Mouse (Mus musculus): Measurements from ENCODE around the gene Ferd3l.
A peak's percentile ranks its signal among the peaks of the same experiment; 100 is the strongest.

Ferd3l gene

DNA sequence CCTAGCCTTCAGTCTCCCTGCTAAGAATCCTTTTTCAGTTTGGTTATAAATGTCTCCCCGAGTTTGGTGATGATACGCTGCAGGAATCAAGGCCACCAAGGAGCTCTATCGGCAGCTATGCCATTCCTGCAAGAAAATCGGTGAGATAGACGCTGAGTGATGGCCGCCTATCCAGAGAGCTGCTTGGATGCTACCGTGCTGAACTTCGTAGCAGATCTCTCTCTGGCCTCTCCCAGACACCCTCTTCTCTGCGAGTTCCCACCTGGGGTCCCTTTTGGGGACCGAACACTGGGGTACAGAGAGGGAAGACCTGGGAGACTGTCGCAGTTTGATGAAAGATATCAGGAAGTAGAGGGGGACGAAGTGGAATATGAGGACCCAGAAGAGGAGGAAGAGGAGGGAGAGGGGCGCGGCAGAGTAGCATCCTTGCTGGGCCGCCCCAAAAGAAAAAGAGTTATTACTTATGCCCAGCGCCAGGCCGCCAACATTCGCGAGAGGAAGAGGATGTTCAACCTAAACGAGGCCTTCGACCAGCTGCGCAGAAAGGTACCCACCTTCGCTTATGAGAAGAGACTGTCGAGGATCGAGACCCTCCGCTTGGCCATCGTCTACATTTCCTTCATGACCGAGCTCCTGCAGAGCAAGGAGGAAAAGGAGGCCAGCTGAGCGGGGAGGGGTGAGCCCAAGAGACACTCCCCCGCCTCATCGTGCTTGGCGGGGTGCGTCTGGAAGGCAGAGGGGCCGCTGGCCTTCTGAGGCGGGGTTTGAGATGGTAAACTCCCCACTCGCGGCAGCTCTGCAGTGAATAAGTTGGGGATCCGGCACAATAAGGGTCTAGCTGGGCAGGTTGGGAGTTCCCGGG is at the start of gene Ferd3l:
Gene Ferd3l (plus strand): TSS at position 95 of the 862 bp plus-strand sequence.
- DNase-seq (ENCODE audit: low spot score): no peak

DNA sequence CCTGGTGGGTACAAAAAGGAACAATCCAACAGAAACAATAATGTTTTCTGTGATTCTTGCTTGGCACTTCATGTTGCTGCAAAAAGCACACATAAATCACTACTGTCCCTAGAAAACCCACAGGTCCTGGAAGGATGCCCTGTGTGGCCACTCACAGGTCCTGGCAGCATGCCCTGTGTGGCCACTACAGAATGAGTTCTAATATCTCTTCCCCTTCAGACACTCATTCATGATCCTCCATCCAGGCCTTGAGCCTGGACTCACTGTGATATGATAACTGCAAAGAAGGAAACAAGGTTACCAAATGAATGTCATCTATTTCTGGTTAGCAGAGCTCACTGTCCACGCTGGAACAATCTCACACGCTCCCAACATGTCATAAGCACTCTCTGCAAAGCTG is 34.3 kb upstream of the Ferd3l start:
- DNase-seq (ENCODE audit: low spot score): peak; percentile 65

DNA sequence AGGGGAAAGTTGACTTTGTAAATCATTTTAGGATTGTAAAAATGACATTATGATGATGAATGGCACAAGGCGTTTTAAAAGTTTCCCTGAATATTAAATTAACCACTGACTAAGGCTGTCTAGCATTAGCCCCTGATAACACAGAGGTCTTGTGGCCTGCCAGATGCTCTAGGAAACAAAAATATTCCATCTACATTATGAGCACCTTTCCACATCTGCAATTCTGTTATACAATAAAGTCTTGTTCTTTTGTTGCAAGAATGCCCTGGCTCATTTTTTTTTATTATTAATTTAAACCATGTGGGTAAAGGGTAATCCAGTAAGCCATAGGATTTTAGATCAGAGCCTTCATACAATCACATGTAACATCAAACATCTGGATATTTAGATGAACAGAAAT is 33.6 kb upstream of the Ferd3l start:
- no peak for DNase-seq (ENCODE audit: low spot score)

DNA sequence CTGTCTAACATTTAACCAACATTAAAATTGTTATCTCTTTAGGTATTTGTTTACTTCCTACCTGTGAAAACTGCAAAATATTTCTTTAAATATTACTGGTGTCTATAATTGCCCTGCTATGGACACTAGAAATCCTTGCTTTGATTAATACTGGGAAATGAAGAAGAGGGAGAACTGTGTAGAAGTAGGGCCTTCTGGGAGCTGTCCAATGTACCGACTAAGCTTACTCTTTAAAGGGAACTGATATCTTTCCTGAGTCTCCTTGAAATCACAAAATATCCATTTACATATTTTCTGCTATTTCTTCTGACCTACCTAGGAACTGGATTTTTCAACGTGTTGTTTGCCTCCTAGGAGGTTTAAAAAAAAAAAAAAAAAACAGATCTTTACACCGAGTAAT is 1.5 kb upstream of the Ferd3l start:
- peak; percentile 13 for DNase-seq (ENCODE audit: low spot score)

DNA sequence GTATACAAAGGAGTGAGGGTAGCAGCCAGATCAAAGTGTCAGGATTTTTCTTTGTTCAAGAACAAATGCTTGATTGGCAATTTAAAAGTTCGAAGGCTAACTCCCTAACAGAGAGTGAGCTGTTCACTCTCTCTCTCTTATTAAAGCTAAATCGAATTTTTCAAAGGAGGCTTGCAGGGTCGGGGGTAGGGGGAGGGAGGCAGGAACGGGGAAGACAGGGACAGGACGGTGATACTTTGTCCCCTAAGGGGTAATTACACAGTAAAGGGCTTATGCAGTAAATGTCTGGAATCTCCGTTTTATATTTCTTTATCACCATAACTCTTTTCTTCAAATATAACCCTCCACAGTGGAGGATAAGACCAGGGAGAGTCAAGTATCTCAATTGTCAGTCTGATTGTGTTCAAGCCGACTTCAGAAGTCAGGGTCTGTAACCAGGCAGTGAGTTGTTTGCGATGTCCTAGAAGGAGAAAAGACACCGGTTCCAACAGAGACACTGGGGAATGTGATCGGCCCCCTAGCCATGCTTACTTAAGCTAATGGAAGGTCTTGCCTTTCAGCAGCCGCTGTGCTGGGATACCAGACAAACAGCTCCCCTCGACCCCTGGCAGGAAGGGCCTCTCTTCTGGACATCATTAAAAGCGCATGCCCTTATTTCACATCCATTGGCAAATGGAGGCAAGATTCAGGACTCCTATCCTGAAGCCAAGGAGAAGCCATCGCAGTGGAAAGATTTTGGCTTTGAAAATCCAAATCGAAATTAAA is 709 bp upstream of the Ferd3l start:
- no peak for DNase-seq (ENCODE audit: low spot score)

DNA sequence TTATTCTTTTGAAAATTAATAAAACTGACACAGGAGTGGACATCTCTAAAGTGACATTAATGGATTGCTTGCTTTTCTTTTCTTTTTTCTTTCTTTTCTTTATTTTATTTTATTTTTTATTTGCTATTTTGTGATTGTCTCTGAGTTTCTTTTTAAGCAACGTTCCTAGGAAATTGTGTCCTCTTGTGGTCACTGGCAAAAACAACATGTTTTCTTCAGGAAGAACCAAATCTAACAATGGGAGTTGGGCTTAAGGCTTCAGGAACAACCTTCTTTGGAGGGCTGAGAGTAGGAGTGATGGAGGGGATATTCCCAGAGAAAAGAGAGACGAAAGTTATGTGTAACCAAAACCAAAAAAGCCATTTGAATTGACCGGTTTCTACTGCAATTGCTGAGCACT is 24.6 kb downstream of the Ferd3l start:
- peak; percentile 32 for DNase-seq (ENCODE audit: low spot score)

DNA sequence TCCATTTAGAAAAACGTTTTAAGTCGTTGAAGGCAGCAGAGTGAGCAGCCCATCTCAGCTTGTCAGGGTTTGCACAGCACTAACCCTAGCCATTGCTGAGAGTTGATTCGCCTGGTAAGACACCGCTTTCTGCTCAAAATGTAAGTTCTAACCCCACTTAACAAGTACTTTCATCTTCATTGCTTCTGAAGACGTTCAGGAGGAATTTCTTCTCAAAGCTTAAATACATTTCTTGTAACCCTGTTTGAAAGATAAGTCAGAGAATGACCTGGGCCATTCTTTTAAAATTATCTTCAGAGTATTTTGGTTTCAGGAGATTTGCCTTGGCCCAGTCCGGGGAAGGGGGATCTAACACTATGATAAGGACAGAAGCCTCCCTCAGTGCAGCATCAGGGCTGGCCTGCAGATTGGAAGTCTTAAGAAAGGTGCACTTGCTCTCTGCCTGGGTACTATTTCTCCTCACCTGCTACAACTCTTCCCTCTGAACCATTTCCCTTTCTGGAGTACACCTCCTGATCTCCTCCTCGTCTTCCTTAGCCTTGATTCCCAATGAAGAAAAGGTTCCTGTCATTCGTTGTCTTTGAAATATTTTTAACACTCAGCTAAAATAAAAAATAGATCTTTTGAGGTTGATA is 26.8 kb downstream of the Ferd3l start:
- no peak for DNase-seq (ENCODE audit: low spot score)

DNA sequence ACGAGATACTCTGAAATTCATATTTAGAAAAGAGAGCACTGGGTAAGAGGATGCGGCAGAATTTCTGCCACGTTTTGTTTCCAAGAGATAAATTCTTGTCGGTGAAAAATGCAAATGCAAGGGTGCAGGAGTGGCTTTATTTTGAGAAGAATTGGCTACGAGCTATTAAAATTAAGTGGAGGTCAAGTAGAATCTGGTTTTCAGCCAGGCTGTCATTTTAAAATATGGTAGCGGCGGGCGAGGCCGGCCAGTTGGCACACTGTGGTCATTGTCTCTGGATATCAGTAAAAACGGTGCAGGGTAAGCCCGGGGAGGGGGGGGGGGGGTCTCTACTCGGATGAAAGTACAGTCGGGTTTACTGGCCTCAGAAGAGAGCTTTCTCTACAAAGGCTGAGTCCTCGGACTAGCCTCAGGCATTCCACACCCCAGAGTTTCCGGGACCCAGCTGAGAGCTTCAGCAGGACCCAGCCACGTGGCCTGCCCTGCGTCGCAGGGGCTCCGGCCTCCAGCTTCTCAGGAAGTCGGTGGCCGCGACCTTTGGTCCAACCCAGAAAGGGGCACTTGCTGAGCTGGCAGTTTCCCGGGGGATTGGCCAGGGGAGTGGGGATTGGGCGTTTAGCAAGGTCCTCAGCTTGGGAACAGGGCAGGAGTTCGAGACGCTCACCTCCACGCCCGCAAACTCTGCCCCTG is 27.5 kb downstream of the Ferd3l start:
- DNase-seq (ENCODE audit: low spot score): no peak

DNA sequence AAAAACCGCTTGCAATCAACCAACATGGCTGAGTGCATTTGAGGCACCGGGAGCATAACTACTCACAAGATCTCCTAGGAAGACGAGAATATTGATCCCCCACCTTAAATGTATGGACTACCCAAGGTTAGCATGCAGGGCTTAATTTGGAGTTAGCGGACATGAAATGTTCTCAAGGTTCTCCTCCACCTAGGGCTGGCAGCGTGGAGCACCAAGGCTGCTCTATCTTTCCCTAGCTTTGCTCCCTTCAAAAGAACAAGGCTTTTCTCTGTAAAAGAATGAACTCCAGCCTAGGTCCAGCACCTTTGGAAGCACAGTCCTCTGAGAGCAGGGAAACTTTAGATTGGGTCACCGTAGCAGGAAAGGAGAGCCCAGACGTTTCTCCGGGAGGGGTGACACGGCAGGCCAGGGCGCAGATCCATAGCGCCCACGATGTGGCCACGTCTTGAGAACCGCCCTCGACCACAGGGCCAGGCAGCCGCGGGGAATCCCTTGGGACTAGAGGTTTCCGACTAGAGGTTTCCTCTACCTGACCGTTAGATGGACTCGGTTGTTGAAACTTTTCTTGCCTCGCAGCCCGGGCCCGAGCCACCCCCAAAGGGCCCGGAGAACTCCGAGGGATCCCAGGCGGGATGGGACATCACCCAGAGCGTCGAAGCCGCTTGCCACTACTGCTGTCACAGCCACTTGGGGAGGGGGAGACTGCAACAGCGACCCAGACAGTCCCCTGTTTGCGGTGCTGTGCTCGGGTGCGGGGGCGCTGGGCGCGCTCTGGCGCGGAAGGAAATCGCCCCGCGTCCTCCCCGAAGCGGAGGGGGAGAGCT is 28.6 kb downstream of the Ferd3l start:
- DNase-seq (ENCODE audit: low spot score): peak; percentile 57

DNA sequence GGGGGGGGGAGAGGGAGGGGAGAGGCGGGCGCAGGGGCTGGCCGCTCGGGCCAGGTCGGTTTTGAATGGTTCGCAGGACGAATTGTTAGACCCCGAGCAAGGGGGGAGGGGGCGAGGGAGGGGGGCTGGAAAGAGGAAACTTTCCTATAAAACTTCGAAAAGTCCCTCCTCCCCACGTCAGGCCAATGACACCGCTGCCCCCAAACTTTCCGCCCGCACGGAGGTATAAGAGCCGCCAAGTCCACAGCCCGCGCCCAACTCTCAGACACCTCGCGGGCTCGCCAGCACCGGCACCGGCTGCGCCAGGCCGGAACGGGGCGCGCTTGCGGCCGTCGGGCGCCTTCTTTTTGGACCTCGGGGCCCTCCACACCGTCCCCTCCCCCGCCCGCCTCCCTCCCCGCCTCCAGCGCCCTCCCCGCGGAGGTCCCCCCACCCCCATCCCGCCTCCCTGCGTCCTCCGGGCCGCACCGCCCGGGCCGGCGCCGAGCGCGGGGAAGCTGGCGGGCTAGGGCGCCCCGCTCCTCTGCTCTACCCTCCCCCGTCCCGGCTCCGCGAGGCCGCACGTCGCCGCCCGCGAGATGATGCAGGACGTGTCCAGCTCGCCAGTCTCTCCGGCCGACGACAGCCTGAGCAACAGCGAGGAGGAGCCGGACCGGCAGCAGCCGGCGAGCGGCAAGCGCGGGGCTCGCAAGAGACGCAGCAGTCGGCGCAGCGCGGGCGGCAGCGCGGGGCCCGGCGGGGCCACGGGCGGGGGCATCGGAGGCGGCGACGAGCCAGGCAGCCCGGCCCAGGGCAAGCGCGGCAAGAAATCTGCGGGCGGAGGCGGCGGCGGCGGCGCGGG is 29.4 kb downstream of the Ferd3l start, which contains the start of gene Twist1:
Gene Twist1 (plus strand): TSS at position 272 of the 841 bp plus-strand sequence.
- peak; percentile 80 for DNase-seq (ENCODE audit: low spot score)

DNA sequence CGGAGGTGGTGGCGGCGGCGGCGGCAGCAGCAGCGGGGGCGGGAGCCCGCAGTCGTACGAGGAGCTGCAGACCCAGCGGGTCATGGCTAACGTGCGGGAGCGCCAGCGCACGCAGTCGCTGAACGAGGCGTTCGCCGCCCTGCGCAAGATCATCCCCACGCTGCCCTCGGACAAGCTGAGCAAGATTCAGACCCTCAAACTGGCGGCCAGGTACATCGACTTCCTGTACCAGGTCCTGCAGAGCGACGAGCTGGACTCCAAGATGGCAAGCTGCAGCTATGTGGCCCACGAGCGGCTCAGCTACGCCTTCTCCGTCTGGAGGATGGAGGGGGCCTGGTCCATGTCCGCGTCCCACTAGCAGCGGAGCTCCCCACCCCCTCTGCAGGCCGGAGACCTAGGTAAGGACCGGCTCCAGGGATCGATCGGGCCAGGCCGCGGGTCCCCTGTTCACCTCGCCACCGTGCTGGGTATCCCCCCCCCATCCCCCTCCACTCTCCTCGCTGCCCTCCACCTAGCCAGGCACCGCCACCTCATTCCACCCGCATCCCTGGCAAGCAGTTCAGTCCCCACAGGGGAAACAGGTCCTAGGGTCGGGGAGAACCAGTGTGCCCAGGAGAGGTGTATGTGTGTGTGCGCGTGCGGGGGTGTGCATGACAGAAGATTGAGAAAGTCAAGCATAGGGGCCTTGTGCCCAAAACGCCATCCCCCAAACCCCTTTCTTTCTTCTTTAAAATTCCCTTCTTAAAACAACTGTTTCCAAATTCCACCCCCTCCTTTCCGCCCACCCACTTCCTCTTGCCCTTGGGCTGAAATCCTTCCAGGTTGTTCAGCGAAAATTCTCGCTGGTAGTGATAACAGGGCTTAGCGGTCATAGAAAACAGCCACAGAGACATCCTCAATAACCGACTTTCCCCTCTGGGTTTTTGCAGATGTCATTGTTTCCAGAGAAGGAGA is 30.3 kb downstream of the Ferd3l start:
- DNase-seq (ENCODE audit: low spot score): peak; percentile 50

DNA sequence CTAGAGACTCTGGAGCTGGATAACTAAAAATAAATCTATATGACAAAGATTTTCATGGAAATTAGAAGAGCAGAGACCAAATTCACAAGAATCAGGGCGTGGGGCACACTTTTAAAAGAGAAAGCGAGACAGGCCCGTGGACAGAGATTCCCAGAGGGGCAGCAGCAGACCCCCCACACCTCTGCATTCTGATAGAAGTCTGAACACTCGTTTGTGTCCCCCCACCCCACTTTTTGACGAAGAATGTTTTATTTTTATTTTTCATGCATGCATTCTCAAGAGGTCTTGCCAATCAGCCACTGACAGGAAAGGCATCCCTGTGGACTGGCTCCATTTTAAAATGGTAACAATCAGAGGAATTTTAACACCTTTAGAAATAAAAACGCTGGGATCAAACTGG is 31.0 kb downstream of the Ferd3l start:
- no peak for DNase-seq (ENCODE audit: low spot score)

DNA sequence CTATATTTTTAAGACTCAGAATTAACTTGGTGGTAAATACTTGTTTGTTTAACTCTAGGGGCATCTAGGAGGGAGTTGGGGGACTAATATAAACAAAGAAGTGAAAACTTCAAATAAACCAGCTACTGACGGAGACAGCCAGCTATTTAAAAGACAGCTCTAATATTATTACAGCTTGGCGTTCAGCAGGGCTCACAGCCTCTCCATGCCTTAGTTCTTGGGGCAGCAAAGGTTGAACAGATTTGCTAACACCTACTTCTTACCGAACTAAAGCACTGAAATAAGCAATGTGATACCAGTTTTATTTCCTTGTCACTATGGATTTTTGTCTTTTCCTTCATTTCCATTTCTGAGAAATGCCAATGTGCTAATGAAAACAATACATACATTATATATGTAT is 31.6 kb downstream of the Ferd3l start:
- peak; percentile 12 for DNase-seq (ENCODE audit: low spot score)

DNA sequence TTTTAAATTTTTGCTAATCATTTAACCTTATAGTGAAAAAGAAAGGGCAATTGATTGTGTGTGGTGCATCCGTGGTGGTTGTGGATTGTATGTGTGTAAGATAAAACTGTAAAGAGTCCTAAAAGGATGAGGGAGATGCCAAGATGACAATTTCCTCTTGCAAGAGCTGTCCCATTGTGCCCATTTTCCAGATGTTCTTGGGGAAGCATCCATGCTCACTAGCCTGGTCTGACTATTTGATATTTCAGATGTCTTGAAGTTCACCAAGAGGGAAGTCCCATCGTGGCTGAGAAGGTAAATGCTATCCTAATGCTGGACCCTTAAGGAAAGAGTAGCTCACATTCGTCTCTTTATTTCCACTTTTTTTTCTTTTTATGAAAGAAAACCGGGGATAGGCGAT is 32.8 kb downstream of the Ferd3l start:
- no peak for DNase-seq (ENCODE audit: low spot score)

DNA sequence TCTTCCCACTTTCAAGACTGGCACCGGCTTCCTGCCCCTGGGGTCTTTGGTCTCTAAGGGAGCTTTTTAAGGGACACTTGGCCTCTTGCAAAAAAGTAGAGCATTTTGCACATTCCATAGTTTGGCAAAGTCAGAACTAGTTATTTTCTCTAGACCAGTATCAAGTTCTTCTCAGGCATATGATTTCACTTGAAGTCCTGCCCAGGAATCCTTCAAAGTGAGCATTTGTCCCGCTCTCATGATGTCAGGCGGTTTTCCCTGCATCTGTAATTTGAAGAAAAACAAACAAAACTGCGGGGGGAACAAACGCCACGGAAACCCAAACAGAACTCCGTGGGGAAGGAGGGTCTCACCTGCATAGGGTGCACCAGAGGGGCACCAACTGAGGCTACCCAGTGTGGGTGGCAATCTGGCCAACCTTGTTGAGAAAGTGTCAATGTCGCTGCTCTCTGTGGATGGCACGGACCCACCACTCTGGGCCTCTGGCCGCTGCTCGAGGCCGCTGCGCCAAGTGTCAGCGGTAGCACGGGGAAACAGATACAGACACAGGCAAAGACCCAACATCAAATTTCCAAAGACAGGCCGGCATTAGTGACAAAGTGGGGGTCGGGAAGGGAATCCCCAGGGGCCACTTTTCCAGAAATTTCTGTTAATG is 34.0 kb downstream of the Ferd3l start:
- DNase-seq (ENCODE audit: low spot score): no peak

DNA sequence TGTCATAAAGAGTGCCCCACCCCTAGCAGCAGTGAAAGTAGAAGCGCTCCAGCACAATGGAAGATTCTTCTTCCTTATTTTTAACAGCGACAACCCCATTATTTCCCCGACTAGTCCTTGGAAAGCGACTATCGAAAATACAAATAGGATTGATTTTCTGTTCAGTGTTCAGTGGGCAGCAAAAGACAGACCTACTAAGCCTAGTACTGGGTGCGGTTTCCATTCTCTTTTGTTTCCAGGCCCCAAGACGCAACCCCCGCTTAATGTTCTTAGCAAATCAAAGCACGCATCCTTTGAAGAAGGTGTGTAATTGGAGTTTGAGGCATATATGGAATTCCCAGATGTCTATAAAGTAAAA is 34.5 kb downstream of the Ferd3l start:
- no peak for DNase-seq (ENCODE audit: low spot score)

DNA sequence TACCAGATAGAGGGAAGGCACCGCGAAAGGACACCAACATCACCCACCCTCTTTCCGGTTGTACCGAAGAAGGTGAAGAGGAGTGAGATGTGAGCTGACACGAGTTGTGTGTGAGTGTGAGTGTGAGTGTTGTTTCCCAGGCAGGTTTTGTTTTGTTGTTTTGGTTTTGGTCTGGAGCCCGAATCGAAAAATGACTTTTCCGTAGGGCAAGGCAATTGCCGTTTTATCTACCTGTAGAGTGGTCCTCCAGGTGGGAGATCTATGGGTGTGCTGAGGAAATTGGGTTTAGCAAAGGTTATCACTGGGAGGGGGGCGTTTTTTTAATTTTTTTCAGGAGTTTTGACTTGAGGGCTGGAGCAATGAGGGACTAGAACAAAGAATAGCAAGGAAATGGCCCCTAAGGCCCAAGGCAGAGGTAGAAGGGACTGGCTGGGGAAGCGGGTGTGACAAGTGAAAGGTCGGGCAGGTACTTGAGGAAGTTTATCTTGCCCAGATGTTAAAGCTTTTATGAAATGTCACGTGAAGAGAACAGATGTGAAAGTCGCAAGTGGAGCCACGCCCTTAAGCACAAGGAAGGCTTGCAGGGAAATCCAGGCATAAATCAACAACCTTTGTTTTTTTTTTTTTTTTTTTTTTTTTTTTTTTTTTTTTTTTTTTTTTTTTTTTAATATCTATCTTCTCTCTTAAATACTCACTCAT is 35.6 kb downstream of the Ferd3l start:
- no peak for DNase-seq (ENCODE audit: low spot score)

DNA sequence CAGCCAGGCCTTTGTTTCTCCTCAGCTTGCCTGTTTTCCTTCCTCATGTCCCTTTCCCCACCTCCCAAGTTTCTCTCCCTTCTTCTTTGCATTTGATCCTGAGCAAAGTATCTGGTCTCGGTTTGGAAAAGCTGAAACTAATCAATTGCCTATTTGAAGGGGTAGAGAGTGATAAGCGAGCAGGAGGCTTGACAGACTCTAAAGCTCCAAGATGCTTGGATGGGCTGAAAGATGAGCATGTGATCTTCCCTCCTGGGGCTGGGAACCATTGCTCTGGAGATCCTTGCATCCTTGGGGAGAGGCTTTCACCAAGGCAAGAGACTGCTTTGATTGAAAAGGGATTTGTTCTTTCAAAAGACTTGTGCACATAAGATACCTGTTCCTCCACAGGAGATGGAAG is 36.2 kb downstream of the Ferd3l start:
- DNase-seq (ENCODE audit: low spot score): no peak

Measured in adipocyte (in vitro differentiated cells).